Mouse (Mus musculus) CH12.LX (cell line): ENCODE results near the gene Pcgf5. TPM values are rescaled to one million over a fixed set of nuclear protein-coding genes. Genes with fewer than 3 reads are reported as not detected.
A peak's percentile ranks its signal among the peaks of the same experiment; 100 is the strongest.

Source experiments
- DNase-seq: peaks from one replicate; pipeline ENCODE4 v3.0.0-alpha.2; 2013; ENCODE audit errors: extremely low read depth
- H3K27ac ChIP-seq: 2 replicates; pipeline ENCODE4 v1.5.1; 2012; ENCODE audit warnings: low read depth, mild to moderate bottlenecking, control low read depth, moderate library complexity; ENCODE audit not compliant: insufficient read depth
- H3K27me3 ChIP-seq: replicated peaks from 2 replicates; pipeline ENCODE3; 2012; ENCODE audit warnings: inconsistent platforms
- H3K36me3 ChIP-seq, 2 experiments: replicated peaks in 1 of 2; 2 replicates each; pipeline versions ENCODE3 to v1.6.1; 2012; ENCODE audit warnings: inconsistent platforms in 1 of 2, low read length in 1 of 2, mild to moderate bottlenecking in 1 of 2, mixed read lengths in 1 of 2, moderate library complexity in 1 of 2; ENCODE audit not compliant: control insufficient read depth in 1 of 2, insufficient read depth in 1 of 2
- H3K4me1 ChIP-seq, 2 experiments: 2 replicates each; pipeline ENCODE4 v1.6.1; 2012; ENCODE audit warnings: inconsistent platforms in 1 of 2, moderate library complexity in 1 of 2; ENCODE audit not compliant: insufficient read depth in 2 of 2, control insufficient read depth in 1 of 2
- H3K4me2 ChIP-seq: 2 replicates; pipeline ENCODE4 v1.6.1; 2012; ENCODE audit warnings: low read depth, mild to moderate bottlenecking, control low read depth; ENCODE audit not compliant: poor library complexity, insufficient read depth, severe bottlenecking
- H3K4me3 ChIP-seq, 3 experiments: fragments of 150-350 bp in 1 of 3; sonication (generic) in 1 of 3; replicated peaks in 1 of 3; 2 replicates each; pipeline versions ENCODE3 to v1.5.1; 2011 to 2012; ENCODE audit warnings: low read depth in 2 of 3, low read length in 2 of 3, mild to moderate bottlenecking in 2 of 3, moderate library complexity in 2 of 3, control low read depth in 1 of 3, improper control_type of control experiment in 1 of 3, inconsistent platforms in 1 of 3, mixed read lengths in 1 of 3; ENCODE audit not compliant: poor library complexity in 1 of 3
- H3K79me2 ChIP-seq: replicated peaks from 2 replicates; pipeline ENCODE4 v1.6.1; 2012; ENCODE audit warnings: mild to moderate bottlenecking, moderate library complexity; ENCODE audit not compliant: control insufficient read depth, poor library complexity, insufficient read depth, severe bottlenecking; ENCODE audit errors: extremely low read depth
- H3K9ac ChIP-seq: 2 replicates; pipeline ENCODE4 v1.6.1; 2012; ENCODE audit warnings: low read depth, mild to moderate bottlenecking, control low read depth, moderate library complexity; ENCODE audit not compliant: insufficient read depth
- H3K9me3 ChIP-seq: replicated peaks from 2 replicates; pipeline ENCODE3; 2012; ENCODE audit warnings: low read length, inconsistent platforms, mixed read lengths
- BHLHE40 ChIP-seq: IDR thresholded peaks from 2 replicates; pipeline ENCODE4 v1.6.1; 2011; ENCODE audit warnings: mild to moderate bottlenecking, low read depth, low read length, improper control_type of control experiment
- CHD1 ChIP-seq: IDR thresholded peaks from 2 replicates; pipeline ENCODE4 v1.6.1; 2012; ENCODE audit warnings: low read depth, low read length, improper control_type of control experiment, inconsistent platforms
- CTCF ChIP-seq, 2 experiments: IDR thresholded peaks in 1 of 2; conservative IDR thresholded peaks in 1 of 2; 2 replicates each; pipeline ENCODE4 v1.5.1; 2011 to 2012; ENCODE audit warnings: low read depth in 2 of 2, low read length in 2 of 2, improper control_type of control experiment in 1 of 2, inconsistent platforms in 1 of 2, mild to moderate bottlenecking in 1 of 2, moderate library complexity in 1 of 2
- ELF1 ChIP-seq: IDR thresholded peaks from 2 replicates; pipeline ENCODE4 v1.6.1; 2014; ENCODE audit warnings: low read depth, mild to moderate bottlenecking, inconsistent platforms, low read length, improper control_type of control experiment
- ETS1 ChIP-seq: conservative IDR thresholded peaks from 2 replicates; pipeline ENCODE4 v1.6.1; 2012; ENCODE audit warnings: low read depth, mild to moderate bottlenecking, inconsistent platforms, low read length, improper control_type of control experiment, moderate library complexity
- GABPA ChIP-seq: IDR thresholded peaks from 2 replicates; pipeline ENCODE4 v1.6.1; 2012; ENCODE audit warnings: low read depth, low read length, improper control_type of control experiment, inconsistent platforms; ENCODE audit not compliant: insufficient replicate concordance
- IRF4 ChIP-seq: IDR thresholded peaks from 2 replicates; pipeline ENCODE4 v1.6.1; 2014; ENCODE audit warnings: low read depth, mild to moderate bottlenecking, inconsistent platforms, low read length, improper control_type of control experiment
- MAFK ChIP-seq: IDR thresholded peaks from 2 replicates; pipeline ENCODE4 v1.6.1; 2011; ENCODE audit warnings: low read length, improper control_type of control experiment; ENCODE audit not compliant: insufficient replicate concordance
- MAX ChIP-seq: IDR thresholded peaks from 2 replicates; pipeline ENCODE4 v1.6.1; 2011; ENCODE audit warnings: low read length, improper control_type of control experiment
- MAZ ChIP-seq: IDR thresholded peaks from 2 replicates; pipeline ENCODE4 v1.6.1; 2012; ENCODE audit warnings: low read depth, mild to moderate bottlenecking, inconsistent platforms, low read length, improper control_type of control experiment, moderate library complexity
- MEF2A ChIP-seq: IDR thresholded peaks from 2 replicates; pipeline ENCODE4 v1.6.1; 2014; ENCODE audit warnings: low read depth, mild to moderate bottlenecking, inconsistent platforms, low read length, improper control_type of control experiment, borderline replicate concordance
- MYC ChIP-seq: IDR thresholded peaks from 2 replicates; pipeline ENCODE4 v1.6.1; 2011; ENCODE audit warnings: low read depth, mild to moderate bottlenecking, improper control_type of control experiment, low read length
- NELFE ChIP-seq: IDR thresholded peaks from 2 replicates; pipeline ENCODE4 v1.6.1; 2011; ENCODE audit warnings: low read depth, low read length, improper control_type of control experiment
- POLR2A ChIP-seq: IDR thresholded peaks from 2 replicates; pipeline ENCODE4 v1.6.1; 2011; ENCODE audit warnings: low read depth, mild to moderate bottlenecking, improper control_type of control experiment, low read length
- POLR2AphosphoS2 ChIP-seq: IDR thresholded peaks from 2 replicates; pipeline ENCODE4 v1.6.1; 2011; ENCODE audit warnings: low read depth, low read length, improper control_type of control experiment
- RAD21 ChIP-seq: IDR thresholded peaks from 2 replicates; pipeline ENCODE4 v1.6.1; 2011; ENCODE audit warnings: low read depth, mild to moderate bottlenecking, low read length, improper control_type of control experiment, moderate library complexity
- RCOR1 ChIP-seq: conservative IDR thresholded peaks from 2 replicates; pipeline ENCODE4 v1.6.1; 2012; ENCODE audit warnings: low read depth, mild to moderate bottlenecking, inconsistent platforms, low read length, improper control_type of control experiment
- SMC3 ChIP-seq: IDR thresholded peaks from 2 replicates; pipeline ENCODE4 v1.6.1; 2011; ENCODE audit warnings: low read depth, low read length, improper control_type of control experiment
- TCF12 ChIP-seq: IDR thresholded peaks from 2 replicates; pipeline ENCODE4 v1.6.1; 2014; ENCODE audit warnings: low read depth, mild to moderate bottlenecking, inconsistent platforms, low read length, improper control_type of control experiment
- USF1 ChIP-seq: IDR thresholded peaks from 2 replicates; pipeline ENCODE4 v1.6.1; 2014; ENCODE audit warnings: low read depth, mild to moderate bottlenecking, inconsistent platforms, low read length, improper control_type of control experiment
- ZC3H11A ChIP-seq: IDR thresholded peaks from 2 replicates; pipeline ENCODE4 v1.6.1; 2012; ENCODE audit warnings: low read depth, mild to moderate bottlenecking, inconsistent platforms, low read length, improper control_type of control experiment
- ZKSCAN1 ChIP-seq: IDR thresholded peaks from 2 replicates; pipeline ENCODE4 v1.6.1; 2012; ENCODE audit warnings: low read depth, inconsistent platforms, low read length, improper control_type of control experiment, borderline replicate concordance
- dilution Hi-C: fragments of 300-500 bp; cut with MboI; formaldehyde crosslinking; loops from 2 replicates; pipeline ENCODE4 v1.14.3; 2020; ENCODE audit warnings: low sequenced_read_pairs; ENCODE audit not compliant: extremely low pct_unique_long_range_greater_than_20kb, extremely low pct_ligation_motif_present
- in situ Hi-C: fragments of 300-500 bp; cut with MboI; formaldehyde crosslinking; loops from 3 replicates; pipeline ENCODE4 v1.14.3; 2019; ENCODE audit warnings: low sequenced_read_pairs, low pct_ligation_motif_present, low pct_unique_long_range_greater_than_20kb, mixed read lengths
- polyA plus RNA-seq: library from polyadenylated mRNA; unstranded; fragments of >175 nt; gene quantifications from 2 replicates; pipeline ENCODE4 v1.2.1, GENCODE M21; 2012; ENCODE audit warnings: low read depth; ENCODE audit not compliant: insufficient read length
- total RNA-seq, 2 experiments: library from RNA; depleted of rRNA; stranded (reverse); fragments of 300-350 nt in 1 of 2; fragments of >200 nt in 1 of 2; gene quantifications; 2 replicates each; pipeline ENCODE4 v1.2.3; 2012 to 2014

The Pcgf5 gene
- total and polyA plus RNA-seq, 3 experiments, result 17.4 to 28.9 (median 20.6) TPM

DNA sequence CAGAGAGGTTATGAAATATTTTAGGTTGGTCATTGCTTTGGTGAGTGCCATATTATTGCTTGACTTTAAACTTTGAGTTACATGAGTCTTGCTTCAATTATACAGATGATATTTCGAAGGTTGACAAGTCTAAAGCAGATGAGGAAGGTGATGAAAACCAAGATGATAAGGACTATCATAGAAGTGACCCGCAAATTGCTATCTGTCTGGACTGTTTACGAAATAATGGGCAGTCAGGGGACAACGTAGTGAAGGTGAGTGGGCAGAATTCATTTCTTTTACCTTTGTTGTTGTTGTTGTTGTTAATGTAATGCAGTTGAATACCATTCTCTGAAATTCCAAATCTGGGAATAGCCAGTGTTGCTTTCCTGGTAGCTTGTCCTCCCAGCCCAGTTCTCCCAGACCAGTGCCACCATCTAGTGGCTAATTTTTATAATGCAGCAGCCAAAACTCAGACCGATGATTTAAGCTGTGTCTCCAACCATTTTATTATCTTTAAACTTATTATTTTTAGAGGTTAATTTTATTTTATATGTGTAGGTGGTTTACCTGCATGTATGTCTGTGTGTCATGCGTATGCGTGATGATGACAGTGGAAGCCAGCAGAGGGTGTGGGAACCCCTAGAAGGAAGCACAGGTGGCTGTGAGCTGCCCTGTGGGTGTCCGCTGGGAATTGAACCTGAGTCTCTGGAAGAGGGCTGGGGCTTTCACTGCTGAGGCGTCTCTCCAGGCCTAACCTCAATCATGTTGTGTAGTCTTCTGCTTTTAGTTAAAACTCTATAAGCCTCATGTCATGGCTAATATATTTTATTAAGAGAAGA, 92.0 kb downstream of the Pcgf5 start:
- DNase-seq, result peak; percentile 27

DNA sequence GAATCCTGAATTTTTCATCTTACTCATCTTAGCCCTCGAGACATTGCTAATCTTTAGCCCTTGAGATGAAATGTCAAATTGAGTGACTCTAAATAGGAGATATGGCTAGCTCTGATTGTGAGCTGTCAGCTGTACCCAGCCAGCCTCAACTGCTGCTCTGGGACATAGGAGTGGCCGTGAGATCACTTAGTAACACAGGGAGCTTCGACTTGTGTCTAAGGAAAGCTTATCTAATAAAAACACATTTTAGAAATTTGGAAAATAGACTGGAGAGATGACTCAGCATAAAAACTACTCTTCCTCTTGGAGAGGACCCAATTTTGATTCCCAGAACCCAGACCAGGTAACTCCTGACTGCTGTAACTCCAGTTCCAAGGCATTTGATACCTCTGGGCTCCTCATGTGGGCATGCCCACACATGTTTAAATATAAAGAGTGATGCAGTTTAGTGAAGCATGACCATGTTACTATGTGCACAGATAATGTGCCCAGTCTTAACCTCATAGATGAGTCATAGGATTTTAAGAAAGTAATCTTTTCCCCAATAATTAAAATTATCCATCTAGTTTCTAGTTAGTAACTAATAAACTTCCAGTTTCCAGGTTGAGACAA, 103.0 kb downstream of the Pcgf5 start:
- in situ Hi-C loops (no loop called here), dilution Hi-C loops (no loop called here)
- DNase-seq, result no peak
- H3K4me2 ChIP-seq, result no peak overlapping the region
- peaks cover 0 to 12% of the 10 kb centered on the region in 2 experiments; a peak in 2 of 4 replicates for H3K4me1 ChIP-seq
- H3K9ac ChIP-seq, result no peak overlapping the region
- H3K27ac ChIP-seq, result no peak overlapping the region
- H3K4me3 ChIP-seq, result no peak overlapping the region
- no peaks in the 10 kb centered on the region for H3K27me3 ChIP-seq
- H3K36me3 ChIP-seq, result peaks cover 28 to 29% of the 10 kb centered on the region in 2 experiments
- H3K9me3 ChIP-seq, result no peaks in the 10 kb centered on the region
- H3K79me2 ChIP-seq, result no peaks in the 10 kb centered on the region
- 0 out of 2 replicates have a peak, but pooled peaks have one; percentile 37 for TF ChIP-seq MAFK
- TF ChIP-seq CTCF (conservative IDR thresholded peaks at IDR 0.05 in 1 of 2, IDR thresholded peaks at IDR 0.05 in 1 of 2; ENCODE audit: low read depth in 2 of 2, low read length in 2 of 2), result no peak

More for the DNA sequence above, 92.0 kb downstream of the Pcgf5 start:
- Histone ChIP-seq H3K4me1 (peaks cover 0 to 6% of the 10 kb centered on the region in 2 experiments; a peak in 1 of 4 replicates), H3K36me3 (peaks cover 24 to 38% of the 10 kb centered on the region in 2 experiments), H3K27me3 (no peaks in the 10 kb centered on the region), H3K9me3 (no peaks in the 10 kb centered on the region), H3K4me3 (no peak overlapping the region), H3K27ac (no peak overlapping the region), H3K9ac (no peak overlapping the region), H3K79me2 (no peaks in the 10 kb centered on the region), H3K4me2 (no peak overlapping the region)
- in situ Hi-C loops, result loop anchor here (5.0 kb wide), 1 partner anchor 253 kb away; no protein-coding TSS in a partner anchor
- no peak for TF ChIP-seq BHLHE40
- no peak for TF ChIP-seq MYC
- peak; percentile 68 to 90 for TF ChIP-seq CTCF (conservative IDR thresholded peaks at IDR 0.05 in 1 of 2, IDR thresholded peaks at IDR 0.05 in 1 of 2; ENCODE audit: low read depth in 2 of 2, low read length in 2 of 2)
- no peak for TF ChIP-seq MEF2A
- TF ChIP-seq RAD21, result peak; percentile 97
- 0 out of 2 replicates have a peak, but pooled peaks have one; percentile 12 for TF ChIP-seq IRF4
- TF ChIP-seq CHD1, result no peak
- TF ChIP-seq POLR2A, result no peak
- TF ChIP-seq ZC3H11A, result peak; percentile 92
- peak; percentile 95 for TF ChIP-seq SMC3
- dilution Hi-C loops, result no loop called here

DNA sequence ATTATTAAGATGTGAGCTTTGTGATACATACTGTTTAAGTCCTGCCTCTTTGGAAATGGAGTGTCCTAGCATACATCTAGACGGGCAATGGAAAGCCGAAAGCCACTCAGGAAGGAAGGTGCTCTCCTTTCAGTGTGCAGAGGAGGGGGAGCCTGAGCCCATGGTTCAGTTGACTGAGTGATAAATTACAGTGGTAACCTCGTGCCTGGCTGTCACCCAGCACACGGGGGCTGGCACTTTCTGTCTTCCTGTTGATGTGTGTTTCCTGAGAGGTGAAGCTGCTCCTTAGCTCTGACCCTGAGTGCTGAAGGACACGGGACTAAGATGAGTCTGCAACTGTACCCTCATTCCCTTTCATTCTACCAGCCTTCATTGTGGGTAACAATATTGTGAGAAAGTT, 103.6 kb downstream of the Pcgf5 start:
- no peak overlapping the region for H3K4me2 ChIP-seq
- TF ChIP-seq RCOR1 (no peak), NELFE (no peak), MAX (no peak), POLR2AphosphoS2 (no peak), ZKSCAN1 (no peak), TCF12 (no peak), GABPA (no peak), CTCF (conservative IDR thresholded peaks at IDR 0.05 in 1 of 2, IDR thresholded peaks at IDR 0.05 in 1 of 2; ENCODE audit: low read depth in 2 of 2, low read length in 2 of 2) (no peak), POLR2A (no peak), IRF4 (no peak), CHD1 (no peak), MAZ (no peak), USF1 (no peak), MAFK (no peak), ETS1 (no peak), ELF1 (no peak), ZC3H11A (no peak)
- TF ChIP-seq, all 38 proteins: peak for 0
- H3K27ac ChIP-seq, result no peak overlapping the region
- dilution Hi-C loops (no loop called here), in situ Hi-C loops (no loop called here)
- no peaks in the 10 kb centered on the region for H3K9me3 ChIP-seq
- no peak overlapping the region for H3K9ac ChIP-seq
- H3K27me3 ChIP-seq, result no peaks in the 10 kb centered on the region
- no peak overlapping the region for H3K4me3 ChIP-seq
- DNase-seq, result no peak
- peaks cover 0 to 12% of the 10 kb centered on the region in 2 experiments; a peak in 2 of 4 replicates for H3K4me1 ChIP-seq
- H3K36me3 ChIP-seq, result peaks cover 29 to 31% of the 10 kb centered on the region in 2 experiments
- no peaks in the 10 kb centered on the region for H3K79me2 ChIP-seq
